Mouse (Mus musculus): ENCODE data around the gene Myl10. TPM values are rescaled to one million over a fixed set of nuclear protein-coding genes. Genes with fewer than 3 reads are reported as not detected.

The Myl10 gene
- polyA plus RNA-seq, 1 experiment from 2014 or later: not detected

- TF ChIP-seq CTCF (IDR thresholded peaks at IDR 0.05; ENCODE audit: low read depth): no peak
- Histone ChIP-seq H3K4me3 (replicated peaks; ENCODE audit: low read depth, low read length) (no peak overlapping the region), H3K9ac (ENCODE audit: low read depth, low read length) (no peak overlapping the region), H3K27me3 (ENCODE audit: insufficient read depth, low read length) (no peaks in the 10 kb centered on the region), H3K4me2 (ENCODE audit: low read length) (no peak overlapping the region), H3K36me3 (ENCODE audit: insufficient read depth, low read length) (no peaks in the 10 kb centered on the region), H3K27ac (no peak overlapping the region), H3K4me1 (replicated peaks; ENCODE audit: insufficient read depth, low read length) (no peaks in the 10 kb centered on the region), H3K9me3 (replicated peaks; ENCODE audit: low read length) (no peaks in the 10 kb centered on the region)
- 39% methylated on average over 7 of the region's 7 CpGs for WGBS
- ATAC-seq (replicated peaks; ENCODE audit: low FRiP score, low read depth) (no peak), DNase-seq (ENCODE audit: low spot score) (no peak)
Observed at GRCm38 (mm10) chr5:136687561-136687960, 5.4 kb upstream of the Myl10 start.

GRCm38 (mm10) chr5:136688841-136689240 lies 4.1 kb upstream of the Myl10 start:
- Histone ChIP-seq H3K36me3 (ENCODE audit: insufficient read depth, low read length) (no peaks in the 10 kb centered on the region), H3K4me2 (ENCODE audit: low read length) (no peak overlapping the region), H3K9me3 (replicated peaks; ENCODE audit: low read length) (no peaks in the 10 kb centered on the region), H3K27me3 (ENCODE audit: insufficient read depth, low read length) (no peaks in the 10 kb centered on the region), H3K27ac (no peak overlapping the region), H3K9ac (ENCODE audit: low read depth, low read length) (no peak overlapping the region), H3K4me1 (replicated peaks; ENCODE audit: insufficient read depth, low read length) (no peaks in the 10 kb centered on the region), H3K4me3 (replicated peaks; ENCODE audit: low read depth, low read length) (no peak overlapping the region)
- no peak for TF ChIP-seq CTCF (IDR thresholded peaks at IDR 0.05; ENCODE audit: low read depth)
- no peak for DNase-seq (ENCODE audit: low spot score)
- no peak for ATAC-seq (replicated peaks; ENCODE audit: low FRiP score, low read depth)
- 71% methylated on average over 6 of the region's 6 CpGs for WGBS

- H3K27me3 ChIP-seq (ENCODE audit: insufficient read depth, low read length): no peaks in the 10 kb centered on the region
- no peaks in the 10 kb centered on the region for H3K9me3 ChIP-seq (replicated peaks; ENCODE audit: low read length)
- H3K36me3 ChIP-seq (ENCODE audit: insufficient read depth, low read length): no peaks in the 10 kb centered on the region
- no peaks in the 10 kb centered on the region for H3K4me1 ChIP-seq (replicated peaks; ENCODE audit: insufficient read depth, low read length)
- 69% methylated on average over 3 of the region's 3 CpGs for WGBS
- ATAC-seq (replicated peaks; ENCODE audit: low FRiP score, low read depth) (no peak), DNase-seq (ENCODE audit: low spot score) (no peak)
- TF ChIP-seq CTCF (IDR thresholded peaks at IDR 0.05; ENCODE audit: low read depth): no peak
- no peak overlapping the region for H3K4me2 ChIP-seq (ENCODE audit: low read length)
- H3K4me3 ChIP-seq (replicated peaks; ENCODE audit: low read depth, low read length): no peak overlapping the region
- H3K9ac ChIP-seq (ENCODE audit: low read depth, low read length): no peak overlapping the region
- no peak overlapping the region for H3K27ac ChIP-seq
Observed at GRCm38 (mm10) chr5:136691170-136691569, 1.8 kb upstream of the Myl10 start.

- WGBS: 60% methylated on average over 7 of the region's 7 CpGs
- Histone ChIP-seq H3K27me3 (ENCODE audit: insufficient read depth, low read length) (no peaks in the 10 kb centered on the region), H3K27ac (no peak overlapping the region), H3K36me3 (ENCODE audit: insufficient read depth, low read length) (no peaks in the 10 kb centered on the region), H3K4me1 (replicated peaks; ENCODE audit: insufficient read depth, low read length) (no peaks in the 10 kb centered on the region), H3K9ac (ENCODE audit: low read depth, low read length) (no peak overlapping the region), H3K4me3 (replicated peaks; ENCODE audit: low read depth, low read length) (no peak overlapping the region), H3K4me2 (ENCODE audit: low read length) (no peak overlapping the region), H3K9me3 (replicated peaks; ENCODE audit: low read length) (no peaks in the 10 kb centered on the region)
- DNase-seq (ENCODE audit: low spot score) (no peak), ATAC-seq (replicated peaks; ENCODE audit: low FRiP score, low read depth) (no peak)
- TF ChIP-seq CTCF (IDR thresholded peaks at IDR 0.05; ENCODE audit: low read depth): no peak
Observed at GRCm38 (mm10) chr5:136693418-136693817, 472 bp downstream of the Myl10 start.

- Histone ChIP-seq H3K36me3 (ENCODE audit: insufficient read depth, low read length) (no peaks in the 10 kb centered on the region), H3K27me3 (ENCODE audit: insufficient read depth, low read length) (no peaks in the 10 kb centered on the region), H3K4me1 (replicated peaks; ENCODE audit: insufficient read depth, low read length) (no peaks in the 10 kb centered on the region), H3K9ac (ENCODE audit: low read depth, low read length) (no peak overlapping the region), H3K27ac (no peak overlapping the region), H3K4me3 (replicated peaks; ENCODE audit: low read depth, low read length) (no peak overlapping the region), H3K9me3 (replicated peaks; ENCODE audit: low read length) (no peaks in the 10 kb centered on the region), H3K4me2 (ENCODE audit: low read length) (no peak overlapping the region)
- ATAC-seq (replicated peaks; ENCODE audit: low FRiP score, low read depth): no peak
- no peak for DNase-seq (ENCODE audit: low spot score)
- 34% methylated on average over 6 of the region's 6 CpGs for WGBS
- TF ChIP-seq CTCF (IDR thresholded peaks at IDR 0.05; ENCODE audit: low read depth): no peak
Observed at GRCm38 (mm10) chr5:136694976-136695375, 2.0 kb downstream of the Myl10 start.

- H3K36me3 ChIP-seq (ENCODE audit: insufficient read depth, low read length): no peaks in the 10 kb centered on the region
- no peaks in the 10 kb centered on the region for H3K27me3 ChIP-seq (ENCODE audit: insufficient read depth, low read length)
- TF ChIP-seq CTCF (IDR thresholded peaks at IDR 0.05; ENCODE audit: low read depth): no peak
- no peak overlapping the region for H3K9ac ChIP-seq (ENCODE audit: low read depth, low read length)
- no peak for DNase-seq (ENCODE audit: low spot score)
- WGBS: 45% methylated on average over 5 of the region's 5 CpGs
- no peaks in the 10 kb centered on the region for H3K4me1 ChIP-seq (replicated peaks; ENCODE audit: insufficient read depth, low read length)
- no peak overlapping the region for H3K27ac ChIP-seq
- no peak for ATAC-seq (replicated peaks; ENCODE audit: low FRiP score, low read depth)
- no peaks in the 10 kb centered on the region for H3K9me3 ChIP-seq (replicated peaks; ENCODE audit: low read length)
- no peak overlapping the region for H3K4me2 ChIP-seq (ENCODE audit: low read length)
- no peak overlapping the region for H3K4me3 ChIP-seq (replicated peaks; ENCODE audit: low read depth, low read length)
Observed at GRCm38 (mm10) chr5:136696516-136696915, 3.6 kb downstream of the Myl10 start.

GRCm38 (mm10) chr5:136697618-136698017 lies 4.7 kb downstream of the Myl10 start:
- no peak overlapping the region for H3K27ac ChIP-seq
- H3K27me3 ChIP-seq (ENCODE audit: insufficient read depth, low read length): no peaks in the 10 kb centered on the region
- H3K36me3 ChIP-seq (ENCODE audit: insufficient read depth, low read length): no peaks in the 10 kb centered on the region
- H3K4me1 ChIP-seq (replicated peaks; ENCODE audit: insufficient read depth, low read length): no peaks in the 10 kb centered on the region
- H3K9ac ChIP-seq (ENCODE audit: low read depth, low read length): no peak overlapping the region
- no peaks in the 10 kb centered on the region for H3K9me3 ChIP-seq (replicated peaks; ENCODE audit: low read length)
- no peak for TF ChIP-seq CTCF (IDR thresholded peaks at IDR 0.05; ENCODE audit: low read depth)
- 82% methylated on average over 9 of the region's 9 CpGs for WGBS
- H3K4me2 ChIP-seq (ENCODE audit: low read length): no peak overlapping the region
- no peak for DNase-seq (ENCODE audit: low spot score)
- no peak overlapping the region for H3K4me3 ChIP-seq (replicated peaks; ENCODE audit: low read depth, low read length)
- ATAC-seq (replicated peaks; ENCODE audit: low FRiP score, low read depth): no peak

Data from kidney, postnatal 0 days (tissue).